Mouse (Mus musculus): ENCODE measurements around the gene Rbbp8nl. TPM values are rescaled to one million over a fixed set of nuclear protein-coding genes. Genes with fewer than 3 reads are reported as not detected.

Rbbp8nl gene
- polyA plus RNA-seq, 1 experiment from 2014 or later = 2.0 TPM

DNA sequence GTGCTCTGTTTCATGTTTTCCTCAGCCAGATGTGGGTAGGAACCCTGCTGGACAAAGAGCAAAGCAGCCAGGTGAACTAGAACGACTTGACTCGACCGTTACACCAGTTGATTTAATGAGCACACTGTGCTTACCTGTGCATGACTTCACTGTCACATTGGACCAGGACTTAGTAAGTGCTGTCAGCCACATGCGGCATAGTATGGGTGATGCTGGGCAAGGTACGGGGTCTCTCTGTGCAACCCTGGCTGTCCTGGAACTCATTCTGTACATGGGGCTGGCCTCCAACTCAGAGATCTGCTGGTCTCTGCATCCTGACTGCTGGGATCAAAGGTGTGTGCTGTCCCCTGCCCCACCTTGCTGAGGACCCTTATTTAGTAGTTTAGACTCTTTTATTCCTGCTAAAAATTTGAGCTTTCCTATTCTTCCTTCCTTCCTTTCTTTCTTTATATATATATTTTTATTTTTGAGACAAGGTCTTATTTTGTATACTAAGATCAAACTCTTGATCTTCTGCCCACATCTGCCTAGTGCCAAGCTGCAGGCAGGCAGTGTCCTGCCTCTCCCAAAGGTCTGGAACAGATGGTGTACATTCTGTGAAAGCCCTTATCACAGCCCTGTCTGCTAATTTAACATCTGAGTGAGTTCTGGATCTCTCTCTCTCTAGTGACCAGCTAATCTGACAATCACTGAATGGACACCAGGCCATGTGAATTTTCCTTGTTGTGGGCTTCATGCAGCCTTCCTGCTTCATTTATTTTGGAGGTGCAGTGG, 35.1 kb downstream of the Rbbp8nl start:
- H3K27ac ChIP-seq = no peak overlapping the region
- H3K36me3 ChIP-seq = peaks cover 13% of the 10 kb centered on the region
- ATAC-seq (ENCODE audit: insufficient number of reproducible peaks, low FRiP score, low TSS enrichment, low read depth) = no peak
- peaks cover 21% of the 10 kb centered on the region for H3K4me1 ChIP-seq
- H3K9me3 ChIP-seq = no peaks in the 10 kb centered on the region
- H3K4me3 ChIP-seq = no peak overlapping the region
- no peaks in the 10 kb centered on the region for H3K27me3 ChIP-seq
- no peak overlapping the region for H3K9ac ChIP-seq
- WGBS = 89% methylated on average over 5 of the region's 5 CpGs
- H3K4me2 ChIP-seq = no peak overlapping the region

DNA sequence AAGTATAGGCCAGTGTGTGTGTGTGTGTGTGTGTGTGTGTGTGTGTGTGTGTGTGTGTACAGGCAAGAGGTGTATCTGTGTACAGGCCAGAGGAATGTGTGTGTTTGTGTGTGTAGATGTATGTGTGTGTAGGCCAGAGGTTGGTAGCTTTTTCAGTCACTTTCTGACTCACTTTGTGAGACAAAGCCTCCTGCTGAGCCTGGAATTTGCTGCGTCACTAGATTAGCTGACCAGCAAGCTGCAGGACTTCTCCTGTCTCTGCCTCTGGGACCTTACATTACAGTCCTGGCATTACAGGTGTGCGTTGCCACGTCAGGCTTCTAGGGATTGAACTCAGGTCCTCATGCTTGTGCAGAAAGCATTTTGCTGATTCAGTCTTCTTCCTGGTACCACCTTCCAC, 37.8 kb downstream of the Rbbp8nl start:
- H3K9me3 ChIP-seq = no peaks in the 10 kb centered on the region
- H3K27me3 ChIP-seq = no peaks in the 10 kb centered on the region
- WGBS = 44% methylated on average over 3 of the region's 3 CpGs
- H3K27ac ChIP-seq = no peak overlapping the region
- no peak overlapping the region for H3K4me3 ChIP-seq
- no peak for ATAC-seq (ENCODE audit: insufficient number of reproducible peaks, low FRiP score, low TSS enrichment, low read depth)
- no peak overlapping the region for H3K9ac ChIP-seq
- H3K4me2 ChIP-seq = no peak overlapping the region
- no peaks in the 10 kb centered on the region for H3K36me3 ChIP-seq
- H3K4me1 ChIP-seq = peaks cover 10% of the 10 kb centered on the region

DNA sequence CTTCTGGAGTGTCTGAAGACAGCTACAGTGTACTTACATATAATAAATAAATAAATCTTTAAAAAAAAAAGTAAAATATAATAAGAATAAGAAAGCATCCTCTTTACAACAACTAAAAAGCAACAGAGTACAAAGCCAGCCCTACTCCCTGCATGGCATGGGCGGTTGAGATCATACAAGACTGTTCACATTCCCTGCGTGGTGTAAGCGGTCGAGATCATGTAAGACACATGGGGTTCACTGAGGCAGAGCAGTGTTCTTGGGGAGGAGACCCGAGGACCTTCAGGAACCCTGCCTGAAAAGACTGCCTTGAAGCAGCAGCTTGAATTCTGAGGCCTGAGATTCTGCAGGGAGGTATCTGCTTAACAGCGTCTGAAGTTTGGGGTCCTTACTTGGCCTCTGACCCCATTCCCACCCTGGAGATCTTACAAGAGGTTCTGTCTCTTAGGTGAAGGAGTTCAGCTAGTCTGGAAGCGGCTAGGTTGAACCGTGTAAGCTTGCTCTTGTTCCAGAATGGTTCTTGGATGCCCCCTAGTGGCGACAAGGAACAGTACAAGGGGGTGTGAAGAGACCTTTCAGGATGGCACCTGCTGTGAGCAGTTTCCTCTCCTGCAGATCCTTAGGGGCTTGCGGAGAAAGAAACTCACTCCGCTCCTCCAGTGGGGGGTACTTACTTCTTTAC, 38.6 kb downstream of the Rbbp8nl start:
- peak; percentile 69 for ATAC-seq (ENCODE audit: insufficient number of reproducible peaks, low FRiP score, low TSS enrichment, low read depth)
- no peak overlapping the region for H3K9ac ChIP-seq
- WGBS = 31% methylated on average over 11 of the region's 11 CpGs
- no peak overlapping the region for H3K27ac ChIP-seq
- peaks cover 3% of the 10 kb centered on the region for H3K4me1 ChIP-seq
- no peaks in the 10 kb centered on the region for H3K27me3 ChIP-seq
- no peak overlapping the region for H3K4me2 ChIP-seq
- H3K9me3 ChIP-seq = no peaks in the 10 kb centered on the region
- no peaks in the 10 kb centered on the region for H3K36me3 ChIP-seq
- H3K4me3 ChIP-seq = no peak overlapping the region

DNA sequence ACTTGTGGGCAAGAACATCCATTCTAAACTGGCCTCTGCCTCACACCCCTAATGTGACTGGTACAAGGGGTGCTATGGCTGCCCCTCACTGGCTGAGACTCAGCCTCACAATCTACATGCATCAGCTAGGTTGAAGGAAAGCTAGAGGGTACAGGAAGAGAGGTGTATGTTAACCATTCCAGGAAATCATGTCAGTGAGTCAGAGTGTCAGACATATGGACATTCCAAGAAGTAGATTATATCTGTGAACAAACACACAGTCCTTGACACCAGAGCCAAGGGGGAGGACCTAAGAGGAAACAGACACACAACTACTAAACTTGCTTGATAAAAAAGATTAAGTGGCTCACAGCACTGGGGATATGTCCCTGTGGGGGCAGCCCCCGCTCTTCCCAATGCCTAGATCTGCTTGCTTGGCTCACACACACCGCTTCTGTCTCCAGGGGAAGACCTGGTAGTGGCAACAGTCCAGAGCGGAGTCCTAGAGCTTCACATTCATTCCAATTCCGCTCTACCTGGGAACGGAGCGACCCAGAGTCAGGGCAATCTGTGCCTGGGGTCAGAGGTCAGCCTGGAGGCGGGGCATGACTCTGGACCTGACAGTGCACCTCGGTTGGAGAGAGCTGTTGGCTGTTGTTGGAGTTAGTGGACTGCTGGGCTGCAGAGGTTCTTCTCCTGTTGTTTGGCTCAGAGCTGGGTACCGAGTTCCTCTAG, 40.6 kb downstream of the Rbbp8nl start:
- Histone ChIP-seq H3K4me2 (no peak overlapping the region), H3K36me3 (no peaks in the 10 kb centered on the region), H3K4me1 (no peaks in the 10 kb centered on the region), H3K9me3 (no peaks in the 10 kb centered on the region), H3K9ac (no peak overlapping the region), H3K27ac (no peak overlapping the region), H3K4me3 (no peak overlapping the region), H3K27me3 (no peaks in the 10 kb centered on the region)
- ATAC-seq (ENCODE audit: insufficient number of reproducible peaks, low FRiP score, low TSS enrichment, low read depth) = no peak
- WGBS = 66% methylated on average over 9 of the region's 9 CpGs

DNA sequence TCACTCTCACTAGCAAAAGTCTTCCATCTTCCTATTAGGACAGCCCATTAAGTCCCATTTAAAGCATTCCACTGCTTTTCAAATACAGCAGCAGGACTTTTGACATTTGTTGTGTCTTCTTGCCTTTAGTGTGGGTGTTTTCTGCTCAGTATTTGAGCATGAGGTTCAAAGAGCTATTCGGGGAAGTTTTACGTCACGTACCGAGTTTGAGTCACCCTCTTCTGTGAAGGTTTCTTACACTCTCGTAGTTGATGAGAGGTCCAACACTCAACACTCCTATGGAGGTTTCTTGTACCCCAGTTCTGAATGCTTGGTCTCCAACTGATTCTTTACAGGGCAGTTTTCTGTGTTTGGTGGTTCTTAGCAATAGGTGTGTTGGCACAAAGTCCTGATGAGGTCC, 41.8 kb downstream of the Rbbp8nl start:
- Histone ChIP-seq H3K4me2 (no peak overlapping the region), H3K27ac (no peak overlapping the region), H3K4me1 (no peaks in the 10 kb centered on the region), H3K27me3 (no peaks in the 10 kb centered on the region), H3K9me3 (no peaks in the 10 kb centered on the region), H3K4me3 (no peak overlapping the region), H3K36me3 (no peaks in the 10 kb centered on the region), H3K9ac (no peak overlapping the region)
- 85% methylated on average over 5 of the region's 5 CpGs for WGBS
- no peak for ATAC-seq (ENCODE audit: insufficient number of reproducible peaks, low FRiP score, low TSS enrichment, low read depth)

DNA sequence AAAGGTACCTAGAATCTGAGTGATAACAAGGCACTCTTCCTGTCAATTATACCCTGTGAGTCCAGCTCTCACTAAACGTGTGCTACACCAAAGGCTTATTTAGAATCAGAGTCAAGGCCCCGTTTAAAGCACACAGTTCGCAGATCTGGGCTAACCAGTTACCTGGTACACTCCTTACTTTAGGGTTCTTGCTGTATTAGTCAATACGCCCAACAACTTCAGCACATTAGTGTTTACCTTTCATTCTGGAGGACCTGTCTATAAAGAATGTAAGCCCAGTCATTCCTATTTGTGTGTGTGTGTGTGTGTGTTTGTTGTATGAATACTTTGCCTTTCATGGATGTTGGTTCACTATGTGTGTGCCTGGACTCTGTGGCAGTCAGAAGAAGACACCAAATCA, 46.6 kb downstream of the Rbbp8nl start:
- H3K27me3 ChIP-seq = no peaks in the 10 kb centered on the region
- no peaks in the 10 kb centered on the region for H3K4me1 ChIP-seq
- H3K36me3 ChIP-seq = no peaks in the 10 kb centered on the region
- no peak overlapping the region for H3K4me2 ChIP-seq
- ATAC-seq (ENCODE audit: insufficient number of reproducible peaks, low FRiP score, low TSS enrichment, low read depth) = no peak
- no peak overlapping the region for H3K9ac ChIP-seq
- WGBS = 82% methylated on average over 4 of the region's 4 CpGs
- H3K4me3 ChIP-seq = no peak overlapping the region
- H3K9me3 ChIP-seq = no peaks in the 10 kb centered on the region
- no peak overlapping the region for H3K27ac ChIP-seq

DNA sequence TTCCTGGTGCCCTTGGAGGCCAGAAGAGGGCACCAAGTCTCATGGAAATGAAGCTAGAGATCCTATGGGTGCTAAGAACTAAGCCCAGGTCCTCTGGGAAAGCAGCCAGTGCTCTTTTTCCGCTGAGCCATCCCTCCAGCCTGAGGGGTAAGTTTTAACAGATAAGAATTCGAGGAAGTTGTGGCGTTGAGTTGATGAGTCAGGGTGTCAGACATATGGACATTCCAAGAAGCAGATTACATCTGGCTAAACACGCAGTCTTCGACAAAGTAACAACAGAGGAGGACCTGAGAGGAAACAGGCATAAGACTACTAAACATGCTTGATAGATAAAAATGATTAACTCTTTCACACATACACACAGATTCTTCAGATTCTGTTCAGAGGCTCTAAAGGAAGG, 51.1 kb downstream of the Rbbp8nl start:
- H3K4me2 ChIP-seq = no peak overlapping the region
- H3K9ac ChIP-seq = no peak overlapping the region
- H3K9me3 ChIP-seq = no peaks in the 10 kb centered on the region
- no peak overlapping the region for H3K4me3 ChIP-seq
- H3K4me1 ChIP-seq = peaks cover 23% of the 10 kb centered on the region
- no peaks in the 10 kb centered on the region for H3K27me3 ChIP-seq
- no peaks in the 10 kb centered on the region for H3K36me3 ChIP-seq
- H3K27ac ChIP-seq = no peak overlapping the region
- no peak for ATAC-seq (ENCODE audit: insufficient number of reproducible peaks, low FRiP score, low TSS enrichment, low read depth)
- 59% methylated on average over 5 of the region's 5 CpGs for WGBS

DNA sequence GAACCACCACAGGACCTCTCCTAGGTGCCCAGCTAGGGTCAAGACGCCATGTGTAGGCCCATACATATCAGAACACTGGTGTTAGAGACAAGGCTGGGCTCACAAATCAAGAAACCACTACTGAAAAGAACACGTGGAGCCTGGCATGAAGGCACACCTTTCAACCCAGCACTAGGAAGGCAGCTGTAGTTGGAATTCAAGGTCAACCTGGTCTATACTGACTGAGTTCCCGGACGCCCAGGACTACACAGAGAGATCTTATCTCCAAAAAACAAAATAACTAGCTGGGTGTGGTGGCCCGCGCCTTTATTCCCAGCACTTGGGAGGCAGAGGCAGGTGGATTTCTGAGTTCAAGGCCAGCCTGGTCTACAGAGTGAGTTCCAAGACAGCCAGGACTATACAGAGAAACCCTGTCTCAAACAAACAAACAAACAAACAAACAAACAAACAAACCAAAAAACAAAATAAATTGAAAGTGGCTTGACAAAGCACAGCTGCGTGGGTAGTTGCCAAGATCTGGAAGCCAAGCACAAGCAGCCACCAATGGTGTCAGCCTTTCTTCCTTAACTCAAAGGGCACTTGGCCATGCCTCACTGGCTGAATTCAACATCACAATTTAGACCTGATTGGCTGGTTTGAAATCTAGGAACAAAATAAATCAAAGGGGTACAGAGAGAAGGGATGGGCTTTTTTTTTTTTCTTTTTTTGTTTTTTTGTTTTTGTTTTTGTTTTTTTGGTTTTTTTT, 51.9 kb downstream of the Rbbp8nl start:
- Histone ChIP-seq H3K9ac (no peak overlapping the region), H3K36me3 (no peaks in the 10 kb centered on the region), H3K27ac (no peak overlapping the region), H3K27me3 (no peaks in the 10 kb centered on the region), H3K9me3 (no peaks in the 10 kb centered on the region), H3K4me2 (no peak overlapping the region), H3K4me3 (no peak overlapping the region), H3K4me1 (peaks cover 27% of the 10 kb centered on the region)
- 79% methylated on average over 7 of the region's 7 CpGs for WGBS
- ATAC-seq (ENCODE audit: insufficient number of reproducible peaks, low FRiP score, low TSS enrichment, low read depth) = no peak

DNA sequence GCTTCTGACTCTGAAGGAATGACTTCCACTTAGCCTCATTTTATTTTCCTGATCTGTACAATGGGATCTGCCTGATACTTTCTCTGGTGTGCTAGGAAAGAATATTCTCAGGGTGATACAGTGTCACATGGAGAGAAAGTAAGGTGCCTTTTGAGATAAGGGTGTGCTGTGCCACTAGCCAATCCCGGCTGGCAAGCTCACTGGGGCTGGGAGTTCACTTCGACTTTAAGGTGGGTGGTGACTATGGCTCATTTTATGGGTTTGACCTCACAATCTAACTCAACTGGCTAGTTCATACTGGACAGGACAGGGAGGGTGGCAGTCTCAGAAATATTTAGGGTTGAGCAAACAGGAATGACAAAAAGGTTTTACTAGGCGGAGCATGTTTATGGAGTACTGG, 52.7 kb downstream of the Rbbp8nl start:
- no peak overlapping the region for H3K4me2 ChIP-seq
- H3K9me3 ChIP-seq = no peaks in the 10 kb centered on the region
- no peak for ATAC-seq (ENCODE audit: insufficient number of reproducible peaks, low FRiP score, low TSS enrichment, low read depth)
- H3K27me3 ChIP-seq = no peaks in the 10 kb centered on the region
- H3K27ac ChIP-seq = no peak overlapping the region
- H3K4me1 ChIP-seq = peaks cover 27% of the 10 kb centered on the region
- H3K36me3 ChIP-seq = no peaks in the 10 kb centered on the region
- WGBS = 67% methylated on average over 3 of the region's 3 CpGs
- H3K4me3 ChIP-seq = no peak overlapping the region
- H3K9ac ChIP-seq = no peak overlapping the region

DNA sequence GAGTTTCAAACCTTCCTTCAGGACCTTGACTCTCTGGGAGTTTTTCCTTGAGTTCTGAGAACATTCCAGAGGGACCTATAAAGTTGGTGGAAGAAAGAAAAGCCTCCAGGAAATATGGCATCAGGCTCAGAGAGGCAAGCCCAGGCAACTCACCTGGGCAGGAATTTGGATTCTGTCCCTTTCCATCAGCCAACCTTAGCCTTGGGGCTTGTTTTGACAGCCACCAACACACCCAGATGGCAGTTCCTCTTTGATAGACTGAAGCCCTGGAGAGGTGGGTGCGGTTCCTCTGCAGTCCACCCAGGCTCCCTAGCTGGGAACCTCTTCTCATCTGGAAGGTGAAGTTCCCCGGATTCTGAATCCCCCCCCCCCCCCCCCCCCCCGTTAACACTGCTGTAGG, 53.2 kb downstream of the Rbbp8nl start:
- Histone ChIP-seq H3K4me2 (no peak overlapping the region), H3K27me3 (no peaks in the 10 kb centered on the region), H3K27ac (peak overlapping the region; percentile 77), H3K9me3 (no peaks in the 10 kb centered on the region), H3K4me3 (no peak overlapping the region), H3K36me3 (no peaks in the 10 kb centered on the region), H3K9ac (no peak overlapping the region), H3K4me1 (peaks cover 27% of the 10 kb centered on the region)
- ATAC-seq (ENCODE audit: insufficient number of reproducible peaks, low FRiP score, low TSS enrichment, low read depth) = no peak
- WGBS = 48% methylated on average over 2 of the region's 3 CpGs

DNA sequence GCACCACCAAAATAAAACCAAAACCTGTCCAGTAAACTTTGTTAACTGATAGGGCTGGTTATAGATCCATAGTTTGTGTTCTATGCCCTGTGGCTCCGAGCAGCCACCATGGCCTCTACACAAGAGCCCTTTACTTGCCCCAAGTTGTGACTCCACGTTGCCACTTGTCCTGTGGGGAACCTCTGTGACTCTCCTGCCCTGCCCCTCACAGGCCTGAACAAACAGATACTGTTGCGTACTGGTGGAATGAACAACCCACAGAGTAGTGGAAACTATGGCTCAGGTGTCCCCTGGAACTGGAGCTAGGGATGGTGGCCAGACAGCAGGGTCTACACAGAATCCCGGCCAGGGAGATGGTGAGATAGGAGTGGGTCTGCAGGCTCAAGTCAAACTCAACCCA, 53.9 kb downstream of the Rbbp8nl start:
- Histone ChIP-seq H3K9ac (no peak overlapping the region), H3K9me3 (no peaks in the 10 kb centered on the region), H3K4me3 (no peak overlapping the region), H3K4me1 (peaks cover 27% of the 10 kb centered on the region), H3K4me2 (no peak overlapping the region), H3K27me3 (no peaks in the 10 kb centered on the region), H3K36me3 (no peaks in the 10 kb centered on the region), H3K27ac (peak overlapping the region; percentile 77)
- WGBS = 75% methylated on average over 4 of the region's 4 CpGs
- no peak for ATAC-seq (ENCODE audit: insufficient number of reproducible peaks, low FRiP score, low TSS enrichment, low read depth)

Data from limb, embryonic 15.5 days (tissue).